Mouse (Mus musculus) erythroblast, embryonic 14.5 days (primary cell): ENCODE results near the gene Ccna1. TPM values are rescaled to one million over a fixed set of nuclear protein-coding genes. Genes with fewer than 3 reads are reported as not detected.

Source experiments
- H3K27me3 ChIP-seq: 2 replicates; pipeline ENCODE4 v1.6.1; 2012; ENCODE audit warnings: inconsistent platforms; ENCODE audit not compliant: control insufficient read depth
- H3K36me3 ChIP-seq: 2 replicates; pipeline ENCODE4 v1.6.1; 2012; ENCODE audit warnings: mild to moderate bottlenecking, inconsistent platforms; ENCODE audit not compliant: control insufficient read depth
- H3K4me1 ChIP-seq: 2 replicates; pipeline ENCODE4 v1.6.1; 2012; ENCODE audit warnings: inconsistent platforms; ENCODE audit not compliant: control insufficient read depth
- H3K4me3 ChIP-seq: replicated peaks from 2 replicates; pipeline ENCODE3; 2012; ENCODE audit warnings: moderate library complexity, mild to moderate bottlenecking, inconsistent platforms
- H3K9me3 ChIP-seq: 2 replicates; pipeline ENCODE4 v1.6.1; 2012; ENCODE audit warnings: low read length, inconsistent platforms, mixed read lengths; ENCODE audit not compliant: control insufficient read depth
- GATA1 ChIP-seq: IDR thresholded peaks from 2 replicates; pipeline ENCODE4 v1.6.1; 2012; ENCODE audit warnings: low read length, inconsistent platforms, mixed read lengths
- TAL1 ChIP-seq: IDR thresholded peaks from 3 replicates; pipeline ENCODE4 v1.6.1; 2012; ENCODE audit warnings: low read length, inconsistent platforms, mixed read lengths
- polyA plus RNA-seq: library from polyadenylated mRNA; stranded (reverse); fragments of >175 nt; gene quantifications from 2 replicates; pipeline ENCODE4 v1.2.3, GENCODE M21; 2012

Ccna1 gene
- polyA plus RNA-seq, 1 experiment = not detected

DNA sequence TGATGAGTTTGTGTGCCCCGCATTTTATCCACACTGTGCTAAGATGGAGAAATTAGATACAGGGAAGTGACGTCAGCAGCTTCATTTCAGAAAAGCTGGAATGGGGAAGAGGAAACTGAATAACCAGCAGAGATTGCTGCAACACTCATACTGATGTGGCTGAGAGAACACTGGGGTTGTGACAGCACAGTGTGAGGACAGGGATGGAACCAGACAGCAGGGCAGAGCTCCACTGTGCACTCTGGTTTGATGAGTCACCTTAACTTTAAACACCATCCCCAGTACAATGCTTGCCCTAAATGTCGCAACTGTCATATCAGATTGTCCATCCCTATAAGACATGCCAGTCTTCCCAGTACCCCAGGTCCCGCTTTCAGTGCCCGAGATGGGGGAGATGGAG lies 17.7 kb downstream of the Ccna1 start:
- no peaks in the 10 kb centered on the region for H3K36me3 ChIP-seq

DNA sequence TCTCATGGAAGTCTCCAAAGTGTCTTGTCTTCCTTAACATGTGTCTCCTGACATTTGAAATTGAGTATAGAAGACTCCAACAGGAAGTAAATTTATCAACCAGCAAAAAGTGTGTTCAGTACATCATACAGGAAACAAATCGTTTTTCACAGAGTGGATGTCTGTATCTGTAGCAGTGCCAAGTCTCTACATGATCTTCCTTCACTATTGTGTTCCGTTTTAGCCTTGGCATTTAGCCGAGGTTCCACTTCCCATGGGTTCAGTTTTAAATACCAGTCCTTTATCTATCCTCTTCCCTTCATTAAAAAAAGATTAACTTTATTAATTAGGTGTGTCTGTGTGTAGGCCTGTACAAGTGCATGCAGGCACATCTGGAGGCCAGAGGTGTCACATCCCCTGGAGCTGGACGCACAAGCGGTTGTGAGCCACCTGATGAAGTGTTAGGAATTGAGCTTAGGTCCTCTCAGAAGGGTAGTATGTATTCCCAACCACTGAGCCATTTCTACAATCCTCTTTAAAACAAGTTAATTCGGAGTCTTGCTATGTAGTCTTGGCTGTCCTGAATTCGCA lies 27.9 kb downstream of the Ccna1 start:
- TF ChIP-seq GATA1 (no peak), TAL1 (no peak)
- Histone ChIP-seq H3K27me3 (no peaks in the 10 kb centered on the region), H3K4me3 (no peak overlapping the region), H3K9me3 (no peaks in the 10 kb centered on the region), H3K4me1 (no peaks in the 10 kb centered on the region), H3K36me3 (no peaks in the 10 kb centered on the region)

More for the DNA sequence above, 17.7 kb downstream of the Ccna1 start:
- TF ChIP-seq GATA1 (no peak), TAL1 (no peak)
- H3K9me3 ChIP-seq = no peaks in the 10 kb centered on the region
- no peak overlapping the region for H3K4me3 ChIP-seq
- H3K4me1 ChIP-seq = no peaks in the 10 kb centered on the region
- H3K27me3 ChIP-seq = no peaks in the 10 kb centered on the region

DNA sequence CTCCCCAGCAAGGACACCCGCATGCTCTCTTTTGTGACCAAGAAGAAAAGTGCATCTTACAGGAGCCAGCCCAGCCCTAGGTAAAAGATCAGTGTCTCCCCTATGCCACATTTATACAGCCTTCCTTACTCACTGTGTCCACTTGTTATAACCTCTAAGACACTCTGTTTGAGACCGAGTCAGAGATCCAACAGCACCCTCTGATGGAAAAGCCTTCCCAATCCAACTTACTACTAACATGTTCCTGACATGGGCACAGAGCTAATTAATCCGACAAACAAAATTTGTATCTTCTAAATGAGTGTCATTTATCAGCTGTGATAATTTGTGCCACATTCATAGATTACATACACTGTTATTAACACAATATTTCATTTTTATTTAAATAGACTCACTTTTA lies 29.8 kb downstream of the Ccna1 start:
- H3K9me3 ChIP-seq = peaks cover 5% of the 10 kb centered on the region; the same call in 1 of the 2 replicates

DNA sequence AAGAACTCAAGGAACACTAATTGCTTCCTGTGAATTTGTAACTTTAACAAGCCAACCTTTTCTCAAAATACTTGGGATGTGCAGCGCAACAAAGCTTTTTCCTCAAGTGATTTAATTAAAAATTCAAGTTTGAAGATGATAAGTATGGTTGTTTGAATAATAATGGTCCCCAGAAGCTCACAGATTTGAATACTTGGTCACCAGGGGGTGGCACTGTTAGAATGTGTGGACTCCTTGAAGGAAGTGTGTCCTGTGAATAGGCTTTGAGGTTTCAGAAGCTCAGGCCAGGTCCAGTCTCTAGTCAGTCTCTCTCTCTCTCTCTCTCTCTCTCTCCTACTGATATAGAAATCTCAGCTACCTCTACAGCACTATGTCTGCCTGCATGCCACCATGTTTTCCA lies 32.0 kb downstream of the Ccna1 start:
- TF ChIP-seq TAL1 (no peak), GATA1 (no peak)
- H3K4me3 ChIP-seq = no peak overlapping the region
- peaks cover 5% of the 10 kb centered on the region; the same call in 1 of the 2 replicates for H3K9me3 ChIP-seq
- no peaks in the 10 kb centered on the region for H3K4me1 ChIP-seq
- H3K36me3 ChIP-seq = no peaks in the 10 kb centered on the region
- H3K27me3 ChIP-seq = no peaks in the 10 kb centered on the region

More for the DNA sequence above, 29.8 kb downstream of the Ccna1 start:
- Histone ChIP-seq H3K27me3 (no peaks in the 10 kb centered on the region), H3K4me3 (no peak overlapping the region), H3K36me3 (no peaks in the 10 kb centered on the region), H3K4me1 (no peaks in the 10 kb centered on the region)
- TF ChIP-seq TAL1 = no peak
- TF ChIP-seq GATA1 = no peak

GRCm38 (mm10) chr3:55022247-55022646 lies 33.1 kb downstream of the Ccna1 start:
- Histone ChIP-seq H3K36me3 (no peaks in the 10 kb centered on the region), H3K27me3 (no peaks in the 10 kb centered on the region), H3K4me3 (no peak overlapping the region), H3K9me3 (peaks cover 5% of the 10 kb centered on the region; the same call in 1 of the 2 replicates), H3K4me1 (no peaks in the 10 kb centered on the region)
- no peak for TF ChIP-seq GATA1
- TF ChIP-seq TAL1 = no peak

- Histone ChIP-seq H3K4me3 (no peak overlapping the region), H3K4me1 (no peaks in the 10 kb centered on the region), H3K27me3 (no peaks in the 10 kb centered on the region), H3K36me3 (no peaks in the 10 kb centered on the region), H3K9me3 (0 out of 2 replicates have a peak, but pooled peaks cover 2% of the 10 kb centered on the region)
- TF ChIP-seq TAL1 (no peak), GATA1 (no peak)
Measured at GRCm38 (mm10) chr3:55012536-55012935, 42.8 kb downstream of the Ccna1 start.

GRCm38 (mm10) chr3:55011681-55012080 lies 43.6 kb downstream of the Ccna1 start:
- no peaks in the 10 kb centered on the region for H3K36me3 ChIP-seq
- 0 out of 2 replicates have a peak, but pooled peaks cover under 1% of the 10 kb centered on the region for H3K9me3 ChIP-seq
- TF ChIP-seq GATA1 = no peak
- no peak for TF ChIP-seq TAL1
- H3K27me3 ChIP-seq = no peaks in the 10 kb centered on the region
- H3K4me3 ChIP-seq = no peak overlapping the region
- H3K4me1 ChIP-seq = no peaks in the 10 kb centered on the region

DNA sequence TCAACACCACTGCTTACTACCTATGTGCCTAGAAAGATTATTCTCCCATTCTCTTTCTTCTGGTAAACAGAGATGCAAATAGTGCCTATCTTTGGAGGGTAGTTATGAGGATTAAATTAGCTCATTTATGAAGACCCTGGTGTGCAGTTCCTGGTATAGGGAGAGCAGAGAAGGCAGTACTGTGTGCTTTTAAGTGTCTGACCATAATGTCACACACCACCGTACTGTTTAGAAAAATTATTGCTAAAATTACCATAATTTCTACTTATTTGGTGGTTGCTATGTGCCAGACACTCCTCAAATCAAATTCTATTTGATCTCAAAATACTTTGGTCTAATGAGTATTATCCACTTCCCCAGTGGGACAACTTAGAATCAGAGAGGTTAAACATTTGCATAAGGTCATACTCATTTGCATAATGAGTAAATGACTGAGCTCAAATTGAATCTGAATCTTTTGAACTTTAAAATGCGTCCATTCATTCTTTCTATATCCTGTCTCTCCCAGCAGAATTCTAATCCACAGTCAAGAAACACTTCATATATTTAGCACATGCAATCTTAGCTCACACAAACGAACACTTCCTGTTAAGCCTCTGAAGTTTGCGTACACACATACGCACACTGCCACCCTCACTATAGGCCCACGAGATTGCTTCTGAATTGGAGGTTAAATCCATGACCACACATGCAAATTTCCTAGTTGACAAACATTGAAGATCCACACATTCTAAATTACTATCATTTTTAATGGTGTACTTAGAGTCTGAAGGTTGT lies 46.1 kb downstream of the Ccna1 start:
- no peak for TF ChIP-seq GATA1
- TF ChIP-seq TAL1 = no peak

DNA sequence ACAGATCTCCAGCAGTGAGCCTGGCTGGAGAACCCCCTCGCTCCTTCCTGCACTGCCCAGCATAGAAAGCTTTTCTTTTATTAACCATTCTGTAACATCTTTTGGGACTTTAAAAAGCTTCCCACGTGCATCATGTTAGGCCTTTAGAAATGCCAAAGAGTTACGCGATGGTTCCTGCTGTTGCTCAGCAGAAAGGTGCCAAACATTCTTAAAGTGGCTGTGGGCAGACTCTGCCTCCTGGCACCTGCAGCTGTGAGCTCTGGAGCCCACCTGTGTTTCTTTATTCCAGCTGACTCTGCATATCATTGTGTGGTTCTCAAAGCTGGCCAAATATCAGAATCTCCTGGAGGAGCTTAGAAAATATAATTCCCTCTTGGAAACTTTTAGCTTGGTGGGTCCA lies 51.3 kb downstream of the Ccna1 start:
- TF ChIP-seq GATA1 (no peak), TAL1 (no peak)
- H3K36me3 ChIP-seq = no peaks in the 10 kb centered on the region
- H3K4me3 ChIP-seq = no peak overlapping the region
- H3K4me1 ChIP-seq = no peaks in the 10 kb centered on the region
- peaks cover 22% of the 10 kb centered on the region for H3K9me3 ChIP-seq
- no peaks in the 10 kb centered on the region for H3K27me3 ChIP-seq

More for the DNA sequence above, 46.1 kb downstream of the Ccna1 start:
- Histone ChIP-seq H3K4me1 (no peaks in the 10 kb centered on the region), H3K27me3 (no peaks in the 10 kb centered on the region), H3K36me3 (no peaks in the 10 kb centered on the region), H3K4me3 (no peak overlapping the region), H3K9me3 (no peaks in the 10 kb centered on the region)

- H3K4me3 ChIP-seq = no peak overlapping the region
- no peaks in the 10 kb centered on the region for H3K27me3 ChIP-seq
- no peaks in the 10 kb centered on the region for H3K36me3 ChIP-seq
- no peaks in the 10 kb centered on the region for H3K4me1 ChIP-seq
- peaks cover 22% of the 10 kb centered on the region for H3K9me3 ChIP-seq
- no peak for TF ChIP-seq TAL1
- TF ChIP-seq GATA1 = no peak
Measured at GRCm38 (mm10) chr3:55001677-55002076, 53.6 kb downstream of the Ccna1 start.

Other genes with a start within 250 kb of the Ccna1 start
- gene Rfxap, start 247.7 kb downstream of the Ccna1 start, polyA plus RNA-seq = 6.6 and 6.8 TPM in 2 replicates
- gene Sertm1, start 139.6 kb downstream of the Ccna1 start, polyA plus RNA-seq = not detected in 2 replicates
- 0.08 and 0.25 TPM in 2 replicates for gene Spg20, start 56.6 kb upstream of the Ccna1 start, polyA plus RNA-seq
- gene Ccdc169, start 81.8 kb upstream of the Ccna1 start, polyA plus RNA-seq = not detected in 2 replicates
- gene Sohlh2, start 126.5 kb upstream of the Ccna1 start, polyA plus RNA-seq = not detected in 2 replicates
- 0.01 TPM in 1 of 2 replicates, not detected in the other for gene Dclk1, start 186.9 kb upstream of the Ccna1 start, polyA plus RNA-seq